Mouse (Mus musculus) heart, embryonic 13.5 days (tissue): ENCODE data around the gene Ptprb. TPM values are rescaled to one million over a fixed set of nuclear protein-coding genes. Genes with fewer than 3 reads are reported as not detected.

ENCODE experiments used
- ATAC-seq: fragments of 200-750 bp; cut with Nextera tagmentation; 2 replicates; pipeline ENCODE4 v1.8.0; 2017; ENCODE audit warnings: moderate TSS enrichment; ENCODE audit not compliant: insufficient number of reproducible peaks, low FRiP score, low TSS enrichment; ENCODE audit errors: extremely low read depth
- H3K27ac ChIP-seq: fragments of 300-500 bp; sonication (generic); replicated peaks from 2 replicates; pipeline ENCODE4 v1.5.1; 2015; ENCODE audit warnings: moderate library complexity, mild to moderate bottlenecking, inconsistent platforms
- H3K27me3 ChIP-seq: fragments of 300-500 bp; sonication (generic); replicated peaks from 2 replicates; pipeline ENCODE4 v1.6.1; 2015; ENCODE audit warnings: mild to moderate bottlenecking, inconsistent platforms
- H3K36me3 ChIP-seq: fragments of 300-500 bp; sonication (generic); 2 replicates; pipeline ENCODE4 v1.6.1; 2015; ENCODE audit warnings: mild to moderate bottlenecking, inconsistent platforms
- H3K4me1 ChIP-seq: fragments of 300-500 bp; sonication (generic); 2 replicates; pipeline ENCODE4 v1.6.1; 2015; ENCODE audit warnings: inconsistent platforms
- H3K4me2 ChIP-seq: fragments of 300-500 bp; sonication (generic); 2 replicates; pipeline ENCODE4 v1.6.1; 2015; ENCODE audit warnings: inconsistent platforms, mild to moderate bottlenecking, moderate library complexity
- H3K4me3 ChIP-seq: fragments of 300-500 bp; sonication (generic); 2 replicates; pipeline ENCODE4 v1.5.1; 2015; ENCODE audit warnings: moderate library complexity, mild to moderate bottlenecking, inconsistent platforms
- H3K9ac ChIP-seq: fragments of 300-500 bp; sonication (generic); 2 replicates; pipeline ENCODE4 v1.6.1; 2015; ENCODE audit warnings: inconsistent platforms, mild to moderate bottlenecking, moderate library complexity
- H3K9me3 ChIP-seq: fragments of 300-500 bp; sonication (generic); 2 replicates; pipeline ENCODE4 v1.6.1; 2016; ENCODE audit warnings: inconsistent platforms
- whole genome bisulfite sequencing: fragments of 180-500 bp; shearing (Covaris S2); methylation state at CpG from one replicate; pipeline ENCODE4 v1.1.7; 2015; ENCODE audit warnings: mixed read lengths; 5-methylcytosine and 5-hydroxymethylcytosine counted together
- polyA plus RNA-seq: library from polyadenylated mRNA; unstranded; fragments of >200 nt; fragmentation: Nextera tagmentation; extraction: Ambion mirVana; gene quantifications from 2 replicates; pipeline ENCODE4 v1.2.1, GENCODE M21; 2015

The Ptprb gene
- polyA plus RNA-seq, 1 experiment from 2014 or later = 6.4 TPM

DNA sequence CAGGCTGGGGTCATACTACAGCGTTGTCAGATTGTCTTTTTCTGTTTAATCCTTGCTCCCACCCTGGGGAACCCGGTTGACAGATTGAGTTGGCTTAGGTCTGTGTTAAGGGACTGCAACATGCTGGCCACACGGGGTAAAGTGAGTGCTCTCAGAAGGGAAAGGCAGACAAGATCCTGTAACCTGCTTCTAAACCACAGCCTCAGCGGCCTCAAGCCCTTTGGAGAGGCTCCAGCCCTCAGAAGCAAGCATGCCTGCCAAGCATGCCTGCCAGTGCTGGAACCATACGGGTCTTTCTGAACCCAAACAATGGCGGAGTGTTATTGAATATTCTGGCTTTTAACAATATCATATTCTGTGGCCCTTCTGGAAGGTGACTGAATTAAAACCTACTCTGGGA, 149.6 kb downstream of the Ptprb start:
- Histone ChIP-seq H3K4me2 (no peak overlapping the region), H3K4me3 (no peak overlapping the region), H3K4me1 (no peaks in the 10 kb centered on the region), H3K9me3 (peaks cover 16% of the 10 kb centered on the region), H3K27me3 (no peaks in the 10 kb centered on the region), H3K9ac (no peak overlapping the region), H3K36me3 (peaks cover 3% of the 10 kb centered on the region; the same call in 1 of the 2 replicates), H3K27ac (no peak overlapping the region)
- no peak for ATAC-seq
- 77% methylated on average over 6 of the region's 6 CpGs for WGBS

DNA sequence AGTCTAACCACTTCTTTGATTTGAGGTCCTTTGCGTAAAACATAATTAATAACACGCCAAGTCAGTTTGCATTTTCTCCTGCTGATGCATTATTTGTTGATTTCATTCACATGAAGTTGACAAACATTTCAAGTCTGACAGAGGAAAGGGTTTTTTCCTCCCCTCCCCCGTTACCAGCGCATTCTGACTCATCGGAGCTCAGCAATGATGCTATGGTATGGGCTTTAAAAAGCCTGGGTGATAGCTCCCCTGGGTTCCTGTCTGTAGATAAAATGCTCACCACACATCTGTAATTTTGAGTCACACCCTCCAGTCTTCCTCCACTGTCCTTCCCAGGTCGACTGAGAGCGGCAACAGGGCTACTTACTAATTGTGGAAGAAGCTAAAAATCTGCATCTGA, 150.9 kb downstream of the Ptprb start:
- Histone ChIP-seq H3K27me3 (no peaks in the 10 kb centered on the region), H3K36me3 (peaks cover 3% of the 10 kb centered on the region; the same call in 1 of the 2 replicates), H3K4me2 (no peak overlapping the region), H3K4me3 (no peak overlapping the region), H3K9me3 (peaks cover 16% of the 10 kb centered on the region), H3K4me1 (no peaks in the 10 kb centered on the region), H3K27ac (no peak overlapping the region), H3K9ac (no peak overlapping the region)
- ATAC-seq = no peak
- WGBS = 61% methylated on average over 7 of the region's 7 CpGs

DNA sequence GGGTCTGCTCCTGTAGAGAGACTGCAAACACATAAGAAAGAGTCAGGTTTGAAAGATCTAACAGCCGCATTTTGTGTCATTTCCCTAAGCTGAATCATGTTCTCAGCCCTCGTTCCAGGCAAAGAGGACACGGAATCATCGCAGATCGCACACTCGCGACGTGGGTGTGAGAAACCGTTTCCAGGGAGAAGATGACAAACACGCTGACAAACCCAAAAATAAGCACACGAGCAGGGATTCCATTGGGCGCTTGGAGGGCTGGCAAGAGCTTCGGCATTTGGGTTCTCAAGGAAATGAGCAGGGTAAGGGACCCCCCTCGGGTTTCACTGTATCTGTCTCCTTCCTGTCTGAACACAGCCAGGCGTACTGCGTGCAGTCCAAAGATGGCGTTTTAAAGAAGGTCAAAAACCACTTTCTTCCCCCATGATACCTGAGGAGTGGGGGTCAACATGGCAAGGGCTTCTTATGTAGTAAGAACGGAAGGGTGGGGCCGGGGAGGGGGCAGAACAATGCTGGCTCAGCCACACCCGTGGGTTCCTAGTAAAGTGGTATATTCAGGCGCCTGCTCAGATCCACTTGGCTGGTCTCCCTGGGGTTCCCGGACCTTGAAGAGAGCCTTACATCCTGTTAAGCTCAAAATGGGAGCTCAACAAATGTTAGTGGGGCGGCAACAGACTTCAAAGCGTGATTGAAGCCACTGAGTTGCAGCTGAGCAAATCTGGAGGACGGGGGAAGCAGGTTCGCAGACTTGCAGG, 152.9 kb downstream of the Ptprb start:
- 88% methylated on average over 26 of the region's 26 CpGs for WGBS
- peaks cover 3% of the 10 kb centered on the region; the same call in 1 of the 2 replicates for H3K36me3 ChIP-seq
- no peaks in the 10 kb centered on the region for H3K27me3 ChIP-seq
- H3K4me1 ChIP-seq = no peaks in the 10 kb centered on the region
- ATAC-seq = no peak
- no peak overlapping the region for H3K4me2 ChIP-seq
- peaks cover 16% of the 10 kb centered on the region for H3K9me3 ChIP-seq
- no peak overlapping the region for H3K9ac ChIP-seq
- H3K27ac ChIP-seq = no peak overlapping the region
- H3K4me3 ChIP-seq = no peak overlapping the region

DNA sequence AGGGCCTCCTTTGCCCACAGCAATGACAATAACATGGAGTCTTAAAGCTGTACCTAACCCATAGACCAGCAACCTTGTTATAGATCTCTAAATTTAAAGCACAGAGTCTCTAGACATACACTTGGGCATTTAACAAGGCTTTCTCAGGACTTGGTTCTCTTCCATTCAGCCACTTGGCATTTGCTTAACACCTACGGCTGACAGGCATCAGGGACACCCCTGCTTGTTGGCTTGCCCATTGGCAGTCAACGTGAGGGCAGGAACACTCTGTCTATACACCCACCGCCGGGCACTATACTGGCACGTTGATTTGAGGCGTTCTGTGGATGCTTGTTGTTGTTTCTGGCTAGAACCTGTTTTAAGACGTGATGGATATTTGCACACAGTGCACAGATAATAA, 157.1 kb downstream of the Ptprb start:
- 73% methylated on average over 7 of the region's 7 CpGs for WGBS
- ATAC-seq = no peak
- no peak overlapping the region for H3K4me3 ChIP-seq
- H3K9me3 ChIP-seq = peaks cover 11% of the 10 kb centered on the region; the same call in 1 of the 2 replicates
- H3K4me2 ChIP-seq = no peak overlapping the region
- H3K27me3 ChIP-seq = no peaks in the 10 kb centered on the region
- H3K36me3 ChIP-seq = no peaks in the 10 kb centered on the region
- H3K4me1 ChIP-seq = no peaks in the 10 kb centered on the region
- no peak overlapping the region for H3K27ac ChIP-seq
- no peak overlapping the region for H3K9ac ChIP-seq

DNA sequence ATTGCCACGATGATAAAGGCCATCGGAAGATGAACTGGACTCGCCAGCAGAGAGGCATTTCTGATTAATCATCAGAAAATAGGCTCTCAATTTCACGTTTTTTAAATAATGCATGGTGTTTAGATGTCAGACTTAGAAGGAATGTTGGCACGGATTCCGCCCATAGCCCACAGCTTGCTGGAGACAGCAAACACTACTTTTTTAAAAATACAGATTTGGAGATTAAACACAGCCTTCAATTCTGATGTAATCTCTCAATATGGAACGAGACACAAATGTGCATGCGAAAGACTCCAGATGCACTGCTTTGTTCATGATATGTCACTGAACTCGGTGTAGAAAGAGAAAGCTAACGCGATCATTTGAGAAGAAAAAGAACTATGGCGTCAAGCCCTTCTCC, 160.1 kb downstream of the Ptprb start:
- no peak overlapping the region for H3K27ac ChIP-seq
- no peak overlapping the region for H3K9ac ChIP-seq
- H3K4me3 ChIP-seq = no peak overlapping the region
- H3K27me3 ChIP-seq = no peaks in the 10 kb centered on the region
- WGBS = 85% methylated on average over 12 of the region's 12 CpGs
- peaks cover 10% of the 10 kb centered on the region; the same call in 1 of the 2 replicates for H3K36me3 ChIP-seq
- H3K9me3 ChIP-seq = peaks cover 19% of the 10 kb centered on the region
- ATAC-seq = no peak
- H3K4me1 ChIP-seq = peaks cover 6% of the 10 kb centered on the region
- H3K4me2 ChIP-seq = no peak overlapping the region

Other genes starting within 250 kb of the Ptprb start
- not detected in 2 replicates for gene 4933416C03Rik, start 161.6 kb upstream of the Ptprb start, polyA plus RNA-seq
- 3.9 and 4.4 TPM in 2 replicates for gene Kcnmb4, start 198.4 kb downstream of the Ptprb start, polyA plus RNA-seq